Mouse (Mus musculus): ENCODE results near the gene Xpr1. TPM values are rescaled to one million over a fixed set of nuclear protein-coding genes. Genes with fewer than 3 reads are reported as not detected.

Gene Xpr1
- total and polyA plus RNA-seq, 3 experiments: 6.2 to 67.8 (median 12.2) TPM

DNA sequence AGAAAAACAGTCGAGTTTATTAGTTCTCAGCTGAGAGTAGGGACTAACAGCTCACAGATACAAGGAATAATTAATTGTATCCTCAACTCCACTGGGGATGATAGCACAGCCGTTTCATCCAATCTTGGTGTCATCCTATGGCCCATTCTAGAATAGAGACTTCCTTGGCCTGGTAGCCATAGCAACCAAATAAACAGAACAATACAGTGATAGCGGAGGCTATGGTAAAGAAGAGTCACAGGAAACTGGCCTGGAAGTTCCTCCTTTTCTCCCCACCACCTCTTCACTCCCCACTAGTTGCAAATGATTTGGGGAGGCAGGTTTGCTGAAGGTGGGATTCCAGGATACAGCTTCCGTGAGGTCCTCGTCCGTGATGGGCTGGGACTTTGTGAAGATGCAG is 30.1 kb upstream of the Xpr1 start:
- Histone ChIP-seq H3K9me3 (replicated peaks; ENCODE audit: insufficient read depth, low read length) (no peaks in the 10 kb centered on the region), H3K79me2 (ENCODE audit: control insufficient read depth, insufficient read depth, low read length, poor library complexity) (no peaks in the 10 kb centered on the region), H3K27ac (ENCODE audit: control insufficient read depth, low read depth, low read length) (no peak overlapping the region), H3K36me3 (ENCODE audit: control insufficient read depth in 1 of 2, insufficient read depth in 2 of 2, low read length in 2 of 2) (no peaks in the 10 kb centered on the region), H3K4me3 (ENCODE audit: control insufficient read depth in 1 of 2, insufficient read depth in 1 of 2, low read depth in 2 of 2, low read length in 2 of 2) (no peak overlapping the region), H3K9ac (ENCODE audit: control insufficient read depth, low read depth, low read length, poor library complexity, severe bottlenecking) (no peak overlapping the region), H3K27me3 (ENCODE audit: control insufficient read depth in 1 of 2, insufficient read depth in 2 of 2, low read length in 2 of 2) (peaks cover 3 to 4% of the 10 kb centered on the region in 2 experiments), H3K4me1 (ENCODE audit: control insufficient read depth in 1 of 2, insufficient read depth in 2 of 2, low read length in 2 of 2) (no peaks in the 10 kb centered on the region)
- TF ChIP-seq USF2 (IDR thresholded peaks at IDR 0.05; ENCODE audit: borderline replicate concordance in 1 of 2, insufficient read depth in 1 of 2, low read depth in 1 of 2, low read length in 2 of 2) (no peak), TCF12 (IDR thresholded peaks at IDR 0.05; ENCODE audit: low read depth, low read length) (no peak), ZMIZ1 (IDR thresholded peaks at IDR 0.05; ENCODE audit: low read depth, low read length) (no peak), MAZ (IDR thresholded peaks at IDR 0.05; ENCODE audit: low read depth, low read length) (no peak), HCFC1 (IDR thresholded peaks at IDR 0.05; ENCODE audit: low read depth, low read length) (no peak), NELFE (IDR thresholded peaks at IDR 0.05; ENCODE audit: low read depth, low read length) (no peak), ELF1 (IDR thresholded peaks at IDR 0.05; ENCODE audit: low read depth, low read length) (no peak), ETS1 (IDR thresholded peaks at IDR 0.05; ENCODE audit: low read depth, low read length) (no peak), MYC (IDR thresholded peaks at IDR 0.05; ENCODE audit: low read depth, low read length) (no peak), ZC3H11A (IDR thresholded peaks at IDR 0.05; ENCODE audit: low read depth, low read length) (no peak), NRF1 (IDR thresholded peaks at IDR 0.05; ENCODE audit: insufficient read depth, low read depth, low read length, poor library complexity, severe bottlenecking) (no peak)
- DNase-seq (ENCODE audit: low read depth, low spot score): peak; percentile 35

GRCm38 (mm10) chr1:155443115-155443514 is 25.9 kb upstream of the Xpr1 start:
- TF ChIP-seq MAZ (IDR thresholded peaks at IDR 0.05; ENCODE audit: low read depth, low read length): no peak
- TF ChIP-seq ZC3H11A (IDR thresholded peaks at IDR 0.05; ENCODE audit: low read depth, low read length): no peak
- no peak for TF ChIP-seq MAFK (IDR thresholded peaks at IDR 0.05; ENCODE audit: borderline replicate concordance, low read depth, low read length)
- no peak for TF ChIP-seq USF2 (IDR thresholded peaks at IDR 0.05; ENCODE audit: borderline replicate concordance in 1 of 2, insufficient read depth in 1 of 2, low read depth in 1 of 2, low read length in 2 of 2)
- no peak for TF ChIP-seq POLR2AphosphoS5 (IDR thresholded peaks at IDR 0.05; ENCODE audit: borderline replicate concordance, low read depth, low read length)
- no peaks in the 10 kb centered on the region for H3K9me3 ChIP-seq (replicated peaks; ENCODE audit: insufficient read depth, low read length)
- H3K79me2 ChIP-seq (ENCODE audit: control insufficient read depth, insufficient read depth, low read length, poor library complexity): no peaks in the 10 kb centered on the region

More at GRCm38 (mm10) chr1:155443115-155443514, 25.9 kb upstream of the Xpr1 start:
- H3K4me3 ChIP-seq (ENCODE audit: control insufficient read depth in 1 of 2, insufficient read depth in 1 of 2, low read depth in 2 of 2, low read length in 2 of 2): no peak overlapping the region
- no peak overlapping the region for H3K27ac ChIP-seq (ENCODE audit: control insufficient read depth, low read depth, low read length)
- peaks cover 4 to 8% of the 10 kb centered on the region in 2 experiments for H3K27me3 ChIP-seq (ENCODE audit: control insufficient read depth in 1 of 2, insufficient read depth in 2 of 2, low read length in 2 of 2)
- no peaks in the 10 kb centered on the region for H3K36me3 ChIP-seq (ENCODE audit: control insufficient read depth in 1 of 2, insufficient read depth in 2 of 2, low read length in 2 of 2)
- no peak overlapping the region for H3K9ac ChIP-seq (ENCODE audit: control insufficient read depth, low read depth, low read length, poor library complexity, severe bottlenecking)
- no peaks in the 10 kb centered on the region for H3K4me1 ChIP-seq (ENCODE audit: control insufficient read depth in 1 of 2, insufficient read depth in 2 of 2, low read length in 2 of 2)
- DNase-seq (ENCODE audit: low read depth, low spot score): no peak
